Mouse (Mus musculus) hindbrain, postnatal 0 days (tissue): ENCODE measurements at regions not wholly inside any gene's neighbourhood (a gene's known extent, or its start where the extent isn't known, plus 50 kb on each side); places are given as distances from the start of the nearest gene placed in this dataset.

Source experiments
- ATAC-seq: fragments of 200-750 bp; cut with Nextera tagmentation; 2 replicates; pipeline ENCODE4 v1.8.0; 2017; ENCODE audit warnings: mild to moderate bottlenecking, moderate TSS enrichment, moderate library complexity
- DNase-seq: peaks from one replicate; pipeline ENCODE4 v3.0.0-alpha.2; 2015; ENCODE audit warnings: low spot score
- H3K27ac ChIP-seq: fragments of 300-500 bp; sonication (generic); 2 replicates; pipeline ENCODE4 v1.5.1; 2014; ENCODE audit warnings: mild to moderate bottlenecking
- H3K27me3 ChIP-seq: fragments of 300-500 bp; sonication (generic); 2 replicates; pipeline ENCODE4 v1.6.1; 2014; ENCODE audit warnings: low read length, mixed read lengths; ENCODE audit not compliant: insufficient read depth
- H3K36me3 ChIP-seq: fragments of 300-500 bp; sonication (generic); 2 replicates; pipeline ENCODE4 v1.6.1; 2014; ENCODE audit warnings: low read length, mixed read lengths; ENCODE audit not compliant: insufficient read depth
- H3K4me1 ChIP-seq: fragments of 300-500 bp; sonication (generic); 2 replicates; pipeline ENCODE4 v1.6.1; 2014; ENCODE audit warnings: antibody characterized with exemption, low read length, mixed read lengths; ENCODE audit not compliant: insufficient read depth
- H3K4me2 ChIP-seq: fragments of 300-500 bp; sonication (generic); 2 replicates; pipeline ENCODE4 v1.6.1; 2014; ENCODE audit warnings: low read depth, mild to moderate bottlenecking, low read length, moderate library complexity, mixed read lengths
- H3K4me3 ChIP-seq: fragments of 300-500 bp; sonication (generic); 2 replicates; pipeline ENCODE4 v1.5.1; 2014; ENCODE audit warnings: low read length
- H3K9ac ChIP-seq: fragments of 300-500 bp; sonication (generic); replicated peaks from 2 replicates; pipeline ENCODE4 v1.6.1; 2014; ENCODE audit warnings: mild to moderate bottlenecking, low read length, moderate library complexity, mixed read lengths
- H3K9me3 ChIP-seq: fragments of 300-500 bp; sonication (generic); 2 replicates; pipeline ENCODE4 v1.6.1; 2016; ENCODE audit warnings: low read length, mixed read lengths
- CTCF ChIP-seq: IDR thresholded peaks from 2 replicates; pipeline ENCODE4 v1.5.1; 2016; ENCODE audit warnings: antibody characterized with exemption, control low read depth, low read depth
- WGBS: fragments of 180-500 bp; shearing (Covaris S2); extraction: QIAGEN DNeasy Blood & Tissue Kit; methylation state at CpG from one replicate; pipeline ENCODE4 v1.1.7; 2014; 5-methylcytosine and 5-hydroxymethylcytosine counted together

DNA sequence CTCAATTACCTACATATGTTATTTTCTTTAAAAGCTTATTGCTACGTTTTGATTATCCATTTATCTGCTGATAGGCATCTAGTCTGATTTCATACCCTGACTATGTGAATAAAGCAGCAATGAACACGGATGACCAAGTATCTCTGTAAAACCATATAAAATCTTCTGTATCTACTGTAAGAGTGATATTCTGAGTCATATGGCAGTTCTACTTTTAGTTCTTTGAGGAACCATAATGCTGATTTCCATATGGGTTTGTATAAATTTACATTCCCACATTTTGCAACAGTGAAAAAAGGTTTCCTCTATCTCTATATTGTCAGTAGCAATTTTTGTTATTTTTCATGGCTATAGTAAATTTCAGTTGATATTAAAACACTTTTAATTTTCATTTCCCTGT lies 280.6 kb downstream of the Fsip2 start:
- Histone ChIP-seq H3K9ac (no peak overlapping the region), H3K27ac (no peak overlapping the region), H3K4me2 (no peak overlapping the region), H3K27me3 (no peaks in the 10 kb centered on the region), H3K4me3 (no peak overlapping the region), H3K4me1 (no peaks in the 10 kb centered on the region), H3K9me3 (no peaks in the 10 kb centered on the region), H3K36me3 (no peaks in the 10 kb centered on the region)
- ATAC-seq (no peak), DNase-seq (no peak)
- 79% methylated on average over 2 of the region's 2 CpGs for WGBS
- TF ChIP-seq CTCF: no peak

DNA sequence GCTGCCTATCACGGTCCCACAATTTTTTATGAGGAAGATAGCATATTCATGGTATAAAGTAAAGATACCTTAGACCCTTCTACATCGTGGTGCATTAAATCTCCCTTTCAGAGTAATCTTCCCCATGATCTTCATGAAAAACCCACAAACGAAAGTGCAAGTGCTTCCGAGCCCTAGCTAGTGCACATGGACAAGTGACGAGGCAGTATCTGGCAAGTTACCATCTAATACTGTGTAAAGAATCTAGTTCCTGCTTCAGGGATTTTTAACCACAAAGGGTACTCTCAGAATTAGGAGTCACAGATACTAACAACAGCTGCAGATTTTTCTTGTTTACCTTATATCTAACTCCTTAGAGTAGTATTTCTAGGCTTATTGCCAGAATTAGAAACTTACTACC lies 282.8 kb downstream of the Fsip2 start:
- DNase-seq (no peak), ATAC-seq (no peak)
- Histone ChIP-seq H3K9ac (no peak overlapping the region), H3K4me3 (no peak overlapping the region), H3K9me3 (no peaks in the 10 kb centered on the region), H3K27me3 (no peaks in the 10 kb centered on the region), H3K4me2 (no peak overlapping the region), H3K36me3 (no peaks in the 10 kb centered on the region), H3K4me1 (no peaks in the 10 kb centered on the region), H3K27ac (no peak overlapping the region)
- 84% methylated on average over 5 of the region's 5 CpGs for WGBS
- TF ChIP-seq CTCF: no peak

DNA sequence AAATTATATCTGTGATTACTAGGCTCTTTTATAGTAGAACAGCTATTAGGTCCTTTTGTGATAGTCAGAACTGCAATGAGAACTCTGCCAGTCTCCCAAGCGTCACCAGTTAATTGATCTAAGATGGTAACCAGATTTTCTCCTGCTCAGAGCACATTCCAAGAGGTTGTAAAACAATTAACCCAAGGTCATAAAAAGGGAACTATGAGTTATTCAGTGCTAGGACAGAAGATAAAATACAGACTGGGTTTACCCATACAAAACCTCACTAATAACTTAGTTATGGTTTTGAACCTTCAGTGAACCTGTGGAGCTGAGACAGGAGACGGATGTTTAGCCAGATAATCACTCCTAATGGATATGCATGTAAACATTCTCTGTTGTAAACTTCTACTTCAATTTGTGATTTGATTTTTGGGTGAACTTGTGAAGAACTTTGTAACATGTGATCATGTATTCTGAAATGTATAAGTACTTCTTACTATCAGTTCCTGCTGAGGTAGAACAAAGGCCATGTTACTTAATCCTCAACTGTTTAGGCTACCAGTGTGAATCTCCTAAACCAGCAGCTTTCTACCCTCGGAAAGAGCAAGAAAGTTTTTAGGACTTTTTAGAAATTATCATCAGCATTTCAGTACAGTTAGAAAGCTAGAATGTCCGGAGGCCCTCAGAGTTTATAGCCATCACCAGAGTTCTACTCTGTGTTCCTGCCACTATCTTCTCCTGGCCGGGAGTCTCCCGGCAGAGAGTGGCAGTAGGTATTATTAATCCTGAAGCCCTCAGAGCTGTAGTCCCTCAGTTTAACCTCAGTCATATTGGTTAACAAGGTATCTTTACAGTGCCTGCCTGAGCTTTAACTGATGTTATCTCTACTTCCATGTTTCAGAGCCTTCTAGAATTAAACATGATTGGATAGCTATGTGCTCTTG lies 308.0 kb downstream of the Fsip2 start:
- no peak overlapping the region for H3K27ac ChIP-seq
- H3K4me3 ChIP-seq: no peak overlapping the region
- 84% methylated on average over 6 of the region's 6 CpGs for whole genome bisulfite sequencing
- H3K27me3 ChIP-seq: no peaks in the 10 kb centered on the region
- H3K9ac ChIP-seq: no peak overlapping the region
- ATAC-seq (no peak), DNase-seq (no peak)
- no peaks in the 10 kb centered on the region for H3K9me3 ChIP-seq
- H3K4me1 ChIP-seq: no peaks in the 10 kb centered on the region
- no peak for TF ChIP-seq CTCF
- H3K36me3 ChIP-seq: no peaks in the 10 kb centered on the region
- H3K4me2 ChIP-seq: no peak overlapping the region

DNA sequence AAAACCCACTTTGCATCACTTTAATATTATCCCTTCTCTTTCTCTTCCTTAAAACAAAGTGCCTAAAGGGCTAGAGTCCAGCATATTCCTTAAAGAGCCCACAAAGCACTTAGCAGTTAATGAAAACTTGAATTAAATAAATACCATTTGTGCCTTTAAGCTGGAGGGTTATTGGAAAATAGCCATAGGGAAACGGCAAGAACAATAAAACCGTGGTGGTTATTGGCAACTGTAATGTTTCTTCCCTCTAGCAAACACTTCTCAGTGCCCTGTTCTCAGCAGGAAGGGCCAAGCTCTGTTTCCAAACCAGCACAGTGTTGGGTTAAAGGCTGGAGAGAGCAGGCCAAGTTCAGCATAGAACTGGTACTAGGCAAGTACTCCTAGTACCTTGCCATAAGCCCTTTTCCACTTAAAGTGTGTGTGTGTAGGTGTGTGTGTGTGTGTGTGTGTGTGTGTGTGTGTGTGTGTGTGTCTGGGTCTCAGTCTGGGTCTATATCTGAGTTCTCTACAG lies 313.4 kb downstream of the Fsip2 start:
- DNase-seq: no peak
- WGBS: 26% methylated on average over 2 of the region's 2 CpGs
- no peaks in the 10 kb centered on the region for H3K9me3 ChIP-seq

DNA sequence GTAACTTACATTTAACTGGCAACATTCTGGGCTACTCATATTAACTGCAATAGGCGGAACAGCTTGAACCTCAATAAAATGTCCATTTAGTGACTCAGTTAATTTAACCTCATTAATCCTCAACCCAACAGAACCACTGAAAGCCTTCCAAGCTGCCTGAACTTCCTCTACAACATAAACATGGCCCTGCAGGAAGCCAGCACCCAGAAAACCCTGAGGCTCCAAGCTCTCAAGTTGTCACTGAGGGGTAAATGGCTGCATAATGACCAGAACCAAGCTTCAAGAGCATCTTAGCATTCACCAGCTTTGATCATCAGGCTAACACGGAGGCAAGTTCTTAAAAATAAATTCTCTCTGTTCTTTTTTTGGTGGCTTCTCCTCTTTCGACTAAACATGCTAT lies 315.2 kb downstream of the Fsip2 start:
- H3K36me3 ChIP-seq: no peaks in the 10 kb centered on the region
- 66% methylated on average over 3 of the region's 3 CpGs for WGBS
- no peak overlapping the region for H3K27ac ChIP-seq
- no peak overlapping the region for H3K4me2 ChIP-seq
- no peaks in the 10 kb centered on the region for H3K27me3 ChIP-seq
- ATAC-seq (no peak), DNase-seq (no peak)
- H3K4me3 ChIP-seq: no peak overlapping the region
- TF ChIP-seq CTCF: no peak
- no peak overlapping the region for H3K9ac ChIP-seq
- no peaks in the 10 kb centered on the region for H3K4me1 ChIP-seq
- H3K9me3 ChIP-seq: no peaks in the 10 kb centered on the region

More for the DNA sequence above, 313.4 kb downstream of the Fsip2 start:
- H3K27me3 ChIP-seq: no peaks in the 10 kb centered on the region
- no peak overlapping the region for H3K4me3 ChIP-seq
- no peak overlapping the region for H3K9ac ChIP-seq
- H3K4me1 ChIP-seq: no peaks in the 10 kb centered on the region
- no peak overlapping the region for H3K27ac ChIP-seq
- no peak for ATAC-seq
- H3K36me3 ChIP-seq: no peaks in the 10 kb centered on the region
- TF ChIP-seq CTCF: no peak
- no peak overlapping the region for H3K4me2 ChIP-seq

DNA sequence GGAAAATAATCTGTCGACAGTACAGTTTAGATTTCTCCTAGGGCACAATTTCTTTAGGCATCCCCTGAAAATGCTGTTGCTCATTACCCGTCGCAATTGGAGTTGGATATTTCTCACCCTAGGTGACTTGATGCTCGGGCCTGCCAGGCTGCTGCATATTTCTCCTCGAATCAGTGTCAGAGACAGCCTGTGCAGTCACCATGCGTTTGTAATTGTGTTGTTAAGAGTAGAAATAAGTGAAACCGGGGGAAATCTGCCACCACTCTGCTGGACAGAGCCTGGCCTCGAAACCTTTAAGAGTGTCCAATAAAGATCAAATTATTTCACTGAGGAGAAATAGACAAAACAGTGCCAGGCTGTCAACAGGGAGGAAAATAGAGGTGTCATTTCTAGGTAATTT lies 340.7 kb upstream of the Zc3h15 start:
- no peaks in the 10 kb centered on the region for H3K9me3 ChIP-seq
- no peak overlapping the region for H3K27ac ChIP-seq
- ATAC-seq (peak; percentile 59; the same call in 1 of the 2 replicates), DNase-seq (peak; percentile 57)
- no peak for TF ChIP-seq CTCF
- no peaks in the 10 kb centered on the region for H3K4me1 ChIP-seq
- no peaks in the 10 kb centered on the region for H3K36me3 ChIP-seq
- H3K4me2 ChIP-seq: no peak overlapping the region
- no peaks in the 10 kb centered on the region for H3K27me3 ChIP-seq
- H3K9ac ChIP-seq: no peak overlapping the region
- 48% methylated on average over 8 of the region's 8 CpGs for WGBS
- no peak overlapping the region for H3K4me3 ChIP-seq
